Mouse (Mus musculus): Measurements from ENCODE around the gene Spaca5. TPM values are rescaled to one million over a fixed set of nuclear protein-coding genes. Genes with fewer than 3 reads are reported as not detected.

Gene Spaca5
- polyA plus RNA-seq (2017; shearing (Covaris generic)) = not detected

- no peak for ATAC-seq
These were observed at the start of gene Spaca5 for GRCm38 (mm10) chrX:21068106-21068505. Gene Spaca5 (plus strand): TSS chrX:21068406.

DNA sequence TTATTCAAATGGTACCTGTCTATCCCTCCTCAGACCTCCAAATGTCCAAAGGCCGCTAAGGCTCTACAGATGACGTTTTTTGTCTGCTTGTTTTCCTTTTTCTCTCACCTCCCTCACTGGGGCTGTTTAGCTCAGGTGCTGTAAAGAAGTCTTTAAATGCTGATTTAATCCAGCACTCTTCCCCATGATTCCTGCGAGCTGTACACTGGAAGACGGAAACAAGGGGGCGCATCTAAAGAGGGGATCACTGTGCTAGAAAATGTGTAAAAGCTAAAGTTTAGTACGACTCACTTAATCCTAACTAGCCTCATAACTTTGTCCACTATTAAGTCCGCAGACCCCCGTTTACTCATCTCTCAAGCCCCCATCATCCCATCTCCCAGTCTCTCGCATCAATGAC lies 6.7 kb upstream of the Spaca5 start:
- ATAC-seq = no peak

GRCm38 (mm10) chrX:21061866-21062543 lies 6.2 kb upstream of the Spaca5 start, which contains the start of gene Zfp182:
Gene Zfp182 (minus strand): TSS chrX:21062316.
- ATAC-seq = peak; percentile 95

GRCm38 (mm10) chrX:21062544-21062890 lies 5.7 kb upstream of the Spaca5 start:
- no peak for ATAC-seq

- ATAC-seq = no peak
These were observed 20.4 kb downstream of the Spaca5 start for GRCm38 (mm10) chrX:21088645-21088982.

- peak; percentile 77 for ATAC-seq
These were observed 21.0 kb downstream of the Spaca5 start, which contains the start of gene Zfp300 for GRCm38 (mm10) chrX:21088983-21089866. Gene Zfp300 (minus strand): TSS chrX:21089527.

DNA sequence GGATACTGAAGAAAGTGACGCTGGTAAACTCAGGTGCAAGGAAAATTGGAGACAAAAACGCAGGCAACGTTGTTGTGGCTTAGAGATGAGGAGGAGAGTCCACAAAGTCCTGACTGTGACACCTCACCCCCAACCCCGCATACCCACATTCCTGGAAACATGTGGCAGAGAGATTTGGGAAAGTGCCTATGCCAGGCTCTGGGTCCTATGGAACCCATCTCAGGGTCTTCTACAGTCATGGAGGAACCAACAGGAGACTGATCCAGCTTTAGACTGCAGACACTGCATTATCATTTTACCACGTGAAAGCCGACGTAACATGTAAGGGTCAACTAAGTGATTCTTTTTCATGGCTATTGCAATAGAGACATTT lies 21.6 kb downstream of the Spaca5 start:
- ATAC-seq = no peak

DNA sequence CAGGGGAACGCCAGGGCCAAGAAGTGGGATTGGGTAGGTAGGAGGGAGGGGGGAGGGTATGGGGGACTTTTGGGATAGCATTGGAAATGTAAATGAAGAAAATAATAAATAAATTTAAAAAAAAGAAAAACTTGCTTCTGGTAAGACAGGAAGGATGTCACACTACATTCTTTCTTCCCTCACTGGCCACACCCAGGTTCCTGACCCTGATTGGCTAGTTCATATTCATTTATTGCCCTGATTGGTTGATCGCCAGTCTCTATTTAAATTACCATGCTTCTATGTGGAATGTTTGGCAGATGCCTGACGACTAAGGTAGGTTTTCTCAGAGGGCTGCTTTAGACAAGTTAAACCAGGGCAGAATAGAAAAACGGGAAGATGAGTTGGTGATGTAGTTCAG lies 47.3 kb downstream of the Spaca5 start, which contains the start of gene Ssxa1:
Gene Ssxa1, plus strand, starts transcription at position 301 of the 400 bp plus-strand sequence.
- ATAC-seq = no peak

Other genes with a start within 250 kb of the Spaca5 start
- gene Timp1, start 198.2 kb upstream of the Spaca5 start, polyA plus RNA-seq (2017; shearing (Covaris generic)) = not detected
- not detected for gene Syn1, start 147.4 kb upstream of the Spaca5 start, polyA plus RNA-seq (2017; shearing (Covaris generic))
- gene Cfp, start 136.9 kb upstream of the Spaca5 start, polyA plus RNA-seq (2017; shearing (Covaris generic)) = 1 to 10 TPM; 2.4 to 5.2 TPM
- gene Elk1, start 117.8 kb upstream of the Spaca5 start, polyA plus RNA-seq (2017; shearing (Covaris generic)) = 1 to 10 TPM; 3.9 to 4.1 TPM
- gene Uxt, start 106.4 kb upstream of the Spaca5 start, polyA plus RNA-seq (2017; shearing (Covaris generic)) = 10 to 100 TPM; 40.8 to 49.3 TPM
- gene Zfp182, start 6.1 kb upstream of the Spaca5 start, polyA plus RNA-seq (2017; shearing (Covaris generic)) = 10 to 100 TPM; 16.0 to 19.5 TPM
- gene Zfp300, start 21.1 kb downstream of the Spaca5 start, polyA plus RNA-seq (2017; shearing (Covaris generic)) = 1 to 10 TPM; 2.4 to 3.3 TPM
- gene Ssxa1, start 47.4 kb downstream of the Spaca5 start, polyA plus RNA-seq (2017; shearing (Covaris generic)) = not detected
- gene Gm21876, start 107.2 kb downstream of the Spaca5 start, polyA plus RNA-seq (2017; shearing (Covaris generic)) = not detected